Mouse (Mus musculus) limb, embryonic 11.5 days (tissue): ENCODE results near the gene Msmo1. TPM values are rescaled to one million over a fixed set of nuclear protein-coding genes. Genes with fewer than 3 reads are reported as not detected.

ENCODE experiments used
- ATAC-seq: fragments of 200-750 bp; cut with Nextera tagmentation; 2 replicates; pipeline ENCODE4 v1.8.0; 2017; ENCODE audit warnings: low read depth; ENCODE audit not compliant: insufficient number of reproducible peaks, low FRiP score, low TSS enrichment
- DNase-seq: peaks from one replicate; pipeline ENCODE4 v3.0.0-alpha.2; 2015; ENCODE audit warnings: low spot score
- H3K27ac ChIP-seq: fragments of 300-500 bp; sonication (generic); replicated peaks from 2 replicates; pipeline ENCODE4 v1.5.1; 2014; ENCODE audit warnings: low read depth, mild to moderate bottlenecking, low read length
- H3K27me3 ChIP-seq: fragments of 300-500 bp; sonication (generic); 2 replicates; pipeline ENCODE4 v1.6.1; 2014; ENCODE audit warnings: mild to moderate bottlenecking, low read length, mixed read lengths; ENCODE audit not compliant: control insufficient read depth, insufficient read depth
- H3K36me3 ChIP-seq: fragments of 300-500 bp; sonication (generic); 2 replicates; pipeline ENCODE4 v1.6.1; 2014; ENCODE audit warnings: mild to moderate bottlenecking, low read length, moderate library complexity, mixed read lengths; ENCODE audit not compliant: control insufficient read depth, insufficient read depth
- H3K4me1 ChIP-seq: fragments of 300-500 bp; sonication (generic); 2 replicates; pipeline ENCODE4 v1.6.1; 2014; ENCODE audit warnings: low read length, mixed read lengths; ENCODE audit not compliant: control insufficient read depth, insufficient read depth
- H3K4me2 ChIP-seq: fragments of 300-500 bp; sonication (generic); 2 replicates; pipeline ENCODE4 v1.6.1; 2014; ENCODE audit warnings: low read depth, mild to moderate bottlenecking, moderate library complexity; ENCODE audit not compliant: severe bottlenecking
- H3K4me3 ChIP-seq: fragments of 300-500 bp; sonication (generic); 2 replicates; pipeline ENCODE4 v1.5.1; 2014; ENCODE audit warnings: low read depth, low read length
- H3K9ac ChIP-seq: fragments of 300-500 bp; sonication (generic); 2 replicates; pipeline ENCODE4 v1.6.1; 2014; ENCODE audit warnings: mild to moderate bottlenecking, low read length
- H3K9me3 ChIP-seq: fragments of 300-500 bp; sonication (generic); 2 replicates; pipeline ENCODE4 v1.6.1; 2016; ENCODE audit warnings: low read length; ENCODE audit not compliant: control insufficient read depth
- WGBS: fragments of 180-500 bp; shearing (Covaris S2); extraction: QIAGEN DNeasy Blood & Tissue Kit; methylation state at CpG from one replicate; pipeline ENCODE4 v1.1.7; 2014; 5-methylcytosine and 5-hydroxymethylcytosine counted together
- polyA plus RNA-seq: library from polyadenylated mRNA; unstranded; fragments of >200 nt; fragmentation: Nextera tagmentation; extraction: Ambion mirVana; gene quantifications from 2 replicates; pipeline ENCODE4 v1.2.1, GENCODE M21; 2014

Gene Msmo1
- polyA plus RNA-seq: 123 and 135 TPM in 2 replicates

DNA sequence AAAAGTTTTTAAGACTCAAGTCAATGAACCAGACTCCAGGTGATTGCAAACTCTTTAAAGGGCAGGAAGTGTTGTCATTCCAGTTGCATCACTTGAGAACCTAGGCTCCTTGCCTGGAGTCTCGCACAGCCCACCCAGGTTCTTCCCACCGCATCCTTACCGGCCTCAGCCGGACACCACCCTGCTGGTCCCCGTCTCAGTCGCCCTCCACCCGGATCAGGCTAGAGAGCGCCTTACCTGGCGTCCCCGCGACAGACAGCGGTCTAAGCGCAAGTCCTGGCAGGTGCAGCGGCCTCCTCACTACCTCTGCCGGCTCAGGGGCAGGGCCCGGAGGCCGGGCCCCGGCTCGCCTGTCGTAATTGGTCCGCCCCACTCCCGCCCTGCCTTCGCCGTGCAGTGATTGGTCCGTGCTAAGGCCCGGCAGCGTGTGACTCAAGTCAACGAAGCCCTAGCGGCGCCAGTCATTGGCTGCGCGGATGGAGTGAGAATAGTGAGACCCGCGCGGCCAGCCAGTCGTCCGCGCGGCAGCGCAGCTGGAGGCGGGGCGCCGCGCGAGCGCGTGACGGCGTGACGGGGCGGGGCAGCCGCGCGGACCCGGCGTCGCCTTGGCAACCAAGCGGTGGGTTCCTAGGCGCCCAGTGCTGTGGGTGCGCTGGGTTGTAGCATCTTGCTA, at the start of gene Msmo1:
TSS of gene Msmo1 (minus strand) at position 522 of the 673 bp plus-strand sequence.
- Histone ChIP-seq H3K27me3 (no peaks in the 10 kb centered on the region), H3K9me3 (no peaks in the 10 kb centered on the region), H3K4me1 (no peaks in the 10 kb centered on the region), H3K9ac (peak within 1 kb of the TSS; percentile 57), H3K4me3 (peak within 1 kb of the TSS; percentile 78), H3K27ac (no peak within 1 kb of the TSS), H3K36me3 (peaks cover 4% of the 10 kb centered on the region; the same call in 1 of the 2 replicates), H3K4me2 (peak within 1 kb of the TSS; percentile 49)
- DNase-seq (peak; percentile 96), ATAC-seq (peak; percentile 100)
- under 1% methylated on average over 60 of the region's 60 CpGs for WGBS

- 94% methylated on average over 6 of the region's 6 CpGs for whole genome bisulfite sequencing
- Histone ChIP-seq H3K27ac (no peak overlapping the region), H3K4me2 (no peak overlapping the region), H3K4me3 (no peak overlapping the region), H3K27me3 (no peaks in the 10 kb centered on the region), H3K9ac (no peak overlapping the region), H3K36me3 (no peaks in the 10 kb centered on the region), H3K9me3 (no peaks in the 10 kb centered on the region), H3K4me1 (no peaks in the 10 kb centered on the region)
- DNase-seq (no peak), ATAC-seq (no peak)
Observed at GRCm38 (mm10) chr8:64781947-64782346, 48.4 kb upstream of the Msmo1 start.

DNA sequence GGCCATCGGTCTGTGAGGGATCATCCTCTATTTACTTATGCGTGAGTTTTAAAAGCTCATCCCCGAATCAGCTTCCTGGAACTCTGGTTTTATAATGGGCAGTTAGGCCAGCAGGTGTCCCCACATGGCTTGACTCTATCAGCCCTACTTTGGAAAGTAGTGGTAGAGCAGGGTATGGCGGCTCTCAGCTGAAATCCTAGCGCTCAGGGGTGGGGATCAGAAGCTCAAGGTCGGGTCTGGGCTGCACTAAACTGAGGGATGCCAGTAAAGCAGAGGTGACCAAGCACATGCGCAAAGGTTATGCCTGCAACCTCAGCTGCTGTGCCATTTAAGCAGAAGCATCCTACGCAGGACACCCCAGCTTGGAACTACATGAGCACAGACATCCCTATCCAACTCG, 44.3 kb upstream of the Msmo1 start:
- Histone ChIP-seq H3K4me3 (no peak overlapping the region), H3K36me3 (no peaks in the 10 kb centered on the region), H3K9me3 (no peaks in the 10 kb centered on the region), H3K9ac (no peak overlapping the region), H3K27me3 (no peaks in the 10 kb centered on the region), H3K27ac (no peak overlapping the region), H3K4me2 (no peak overlapping the region), H3K4me1 (no peaks in the 10 kb centered on the region)
- ATAC-seq: no peak
- WGBS: 73% methylated on average over 9 of the region's 9 CpGs
- no peak for DNase-seq

DNA sequence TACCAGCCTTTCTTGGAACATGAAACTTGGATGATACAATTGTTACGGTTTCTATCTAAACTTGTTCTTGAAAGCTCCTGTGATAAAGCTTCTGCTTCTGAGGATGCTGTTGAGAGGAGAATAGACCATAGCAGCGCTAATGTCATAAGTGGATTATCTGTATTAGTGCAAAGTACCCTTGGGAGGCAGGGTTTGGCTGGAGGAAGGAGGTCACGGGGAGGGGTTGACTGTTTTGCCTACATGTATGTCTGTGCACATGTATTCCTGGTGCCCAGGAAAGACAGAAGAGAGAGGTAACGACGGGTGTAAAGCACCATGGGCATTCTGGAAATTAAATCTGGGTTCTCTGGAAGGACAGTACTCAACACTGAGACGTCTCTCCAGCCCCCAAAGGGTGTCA, 40.5 kb upstream of the Msmo1 start:
- H3K4me2 ChIP-seq: no peak overlapping the region
- WGBS: 94% methylated on average over 6 of the region's 6 CpGs
- H3K4me1 ChIP-seq: no peaks in the 10 kb centered on the region
- no peaks in the 10 kb centered on the region for H3K9me3 ChIP-seq
- H3K36me3 ChIP-seq: no peaks in the 10 kb centered on the region
- H3K27ac ChIP-seq: no peak overlapping the region
- ATAC-seq (no peak), DNase-seq (no peak)
- no peaks in the 10 kb centered on the region for H3K27me3 ChIP-seq
- H3K9ac ChIP-seq: no peak overlapping the region
- H3K4me3 ChIP-seq: no peak overlapping the region

DNA sequence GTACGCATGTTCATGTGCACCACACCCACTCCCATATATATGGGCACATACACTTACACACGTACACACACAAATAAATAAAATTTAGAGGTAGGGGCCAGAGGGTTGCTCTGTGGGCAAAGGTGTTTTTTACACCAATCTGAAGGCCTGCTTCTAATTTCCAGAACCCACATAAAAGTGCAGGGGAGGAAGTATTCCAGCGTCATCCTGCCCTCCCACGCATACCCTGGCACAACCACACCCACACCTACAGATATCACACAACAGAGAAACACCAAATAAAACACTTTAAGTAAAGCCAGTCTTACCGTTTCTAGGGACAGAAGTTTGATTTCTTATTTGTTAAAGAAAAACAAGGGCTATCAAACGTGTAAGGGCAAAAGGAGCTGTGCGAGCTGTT, 37.2 kb upstream of the Msmo1 start:
- Histone ChIP-seq H3K4me1 (no peaks in the 10 kb centered on the region), H3K27ac (no peak overlapping the region), H3K9me3 (no peaks in the 10 kb centered on the region), H3K36me3 (no peaks in the 10 kb centered on the region), H3K4me3 (no peak overlapping the region), H3K4me2 (no peak overlapping the region), H3K27me3 (no peaks in the 10 kb centered on the region), H3K9ac (no peak overlapping the region)
- ATAC-seq (no peak), DNase-seq (no peak)
- 84% methylated on average over 7 of the region's 7 CpGs for WGBS

- no peak for ATAC-seq
- 92% methylated on average over 7 of the region's 7 CpGs for WGBS
- no peak for DNase-seq
- Histone ChIP-seq H3K27ac (no peak overlapping the region), H3K36me3 (no peaks in the 10 kb centered on the region), H3K4me3 (no peak overlapping the region), H3K9ac (no peak overlapping the region), H3K9me3 (no peaks in the 10 kb centered on the region), H3K27me3 (no peaks in the 10 kb centered on the region), H3K4me1 (no peaks in the 10 kb centered on the region), H3K4me2 (no peak overlapping the region)
Observed at GRCm38 (mm10) chr8:64769586-64769985, 36.0 kb upstream of the Msmo1 start.

- DNase-seq: no peak
Observed at GRCm38 (mm10) chr8:64768645-64769044, 35.1 kb upstream of the Msmo1 start.

DNA sequence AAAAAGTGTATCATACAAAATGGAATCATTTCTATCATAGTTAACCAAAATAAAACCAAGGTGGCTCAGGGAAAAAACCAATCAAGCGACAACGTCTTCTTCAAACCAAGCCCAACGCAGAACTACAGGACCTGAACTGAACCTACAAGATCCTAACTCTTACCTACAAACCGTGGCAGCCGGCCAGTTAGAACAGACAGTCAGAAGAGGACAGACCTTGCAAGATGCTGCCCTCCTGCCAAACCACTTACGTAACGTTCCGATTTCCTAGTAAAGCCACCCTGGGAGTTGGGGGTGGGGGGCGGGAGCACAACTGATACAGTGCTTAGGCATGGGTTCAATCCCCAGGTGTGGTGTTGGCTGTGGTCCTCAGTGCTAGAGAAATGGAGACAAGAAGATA, 33.5 kb upstream of the Msmo1 start:
- Histone ChIP-seq H3K27me3 (no peaks in the 10 kb centered on the region), H3K9ac (no peak overlapping the region), H3K4me3 (no peak overlapping the region), H3K4me1 (no peaks in the 10 kb centered on the region), H3K9me3 (no peaks in the 10 kb centered on the region), H3K4me2 (no peak overlapping the region), H3K27ac (no peak overlapping the region), H3K36me3 (no peaks in the 10 kb centered on the region)
- 93% methylated on average over 9 of the region's 9 CpGs for WGBS
- DNase-seq: no peak
- no peak for ATAC-seq

More at GRCm38 (mm10) chr8:64768645-64769044, 35.1 kb upstream of the Msmo1 start:
- no peak for ATAC-seq
- H3K4me3 ChIP-seq: no peak overlapping the region
- 89% methylated on average over 8 of the region's 9 CpGs for WGBS
- H3K36me3 ChIP-seq: no peaks in the 10 kb centered on the region
- no peak overlapping the region for H3K4me2 ChIP-seq
- no peaks in the 10 kb centered on the region for H3K27me3 ChIP-seq
- H3K4me1 ChIP-seq: no peaks in the 10 kb centered on the region
- H3K27ac ChIP-seq: no peak overlapping the region
- no peak overlapping the region for H3K9ac ChIP-seq
- no peaks in the 10 kb centered on the region for H3K9me3 ChIP-seq

DNA sequence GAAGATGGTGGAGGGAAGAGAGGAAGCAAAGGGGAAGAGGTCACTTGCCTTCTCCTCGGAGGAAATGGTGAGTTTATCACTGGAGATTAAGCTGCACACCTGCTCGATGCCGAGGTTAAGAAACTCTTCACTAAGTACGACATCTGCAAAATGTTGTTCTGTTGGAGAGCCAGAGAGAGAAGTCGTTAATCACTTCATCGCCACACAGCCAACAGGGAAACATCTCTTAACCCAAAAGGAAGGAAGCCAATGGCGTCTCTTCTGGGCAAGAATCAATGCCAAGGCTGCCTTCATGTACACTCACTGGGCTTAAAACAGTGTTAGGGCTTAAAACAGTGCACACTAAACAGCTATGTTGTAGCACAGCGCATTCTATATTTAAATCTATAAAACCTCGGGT, 30.5 kb upstream of the Msmo1 start:
- WGBS: 67% methylated on average over 9 of the region's 9 CpGs
- no peaks in the 10 kb centered on the region for H3K9me3 ChIP-seq
- H3K36me3 ChIP-seq: no peaks in the 10 kb centered on the region
- no peaks in the 10 kb centered on the region for H3K4me1 ChIP-seq
- ATAC-seq: no peak
- no peak overlapping the region for H3K4me2 ChIP-seq
- no peaks in the 10 kb centered on the region for H3K27me3 ChIP-seq
- H3K4me3 ChIP-seq: no peak overlapping the region
- DNase-seq: no peak
- H3K9ac ChIP-seq: no peak overlapping the region
- H3K27ac ChIP-seq: no peak overlapping the region
